Mouse (Mus musculus): ENCODE data around the gene Hs3st1. TPM values are rescaled to one million over a fixed set of nuclear protein-coding genes. Genes with fewer than 3 reads are reported as not detected.

Hs3st1 gene
- polyA plus RNA-seq, 1 experiment = not detected

DNA sequence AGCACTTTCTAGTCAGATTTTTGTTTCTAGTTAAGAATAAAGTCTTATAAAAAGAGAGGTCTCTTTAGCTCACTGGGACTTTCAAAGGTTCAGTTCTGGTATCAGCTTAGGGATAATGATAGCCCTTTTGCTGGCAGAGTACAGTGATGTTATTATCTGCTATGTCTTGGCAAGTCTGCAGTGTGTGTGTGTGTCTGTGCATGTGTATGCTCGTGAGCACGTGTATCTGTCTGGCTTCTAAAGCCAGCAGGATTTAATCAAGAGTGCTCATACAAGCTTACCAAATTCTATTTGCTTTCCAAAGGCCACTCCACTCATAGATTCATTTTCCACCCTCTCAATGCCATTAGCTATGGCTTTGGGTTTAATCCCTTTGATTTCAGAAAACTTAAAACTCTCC, 160.5 kb downstream of the Hs3st1 start:
- H3K27ac ChIP-seq (ENCODE audit: insufficient read depth, low read depth, low read length) = no peak overlapping the region
- TF ChIP-seq POLR2A (IDR thresholded peaks at IDR 0.05; ENCODE audit: borderline replicate concordance, low read depth, low read length) (no peak), CTCF (IDR thresholded peaks at IDR 0.05; ENCODE audit: low read depth, low read length) (no peak)
- H3K4me1 ChIP-seq (ENCODE audit: control insufficient read depth, insufficient read depth, low read length) = no peaks in the 10 kb centered on the region
- H3K4me3 ChIP-seq (ENCODE audit: insufficient read depth, low read length) = no peak overlapping the region
